Mouse (Mus musculus) inflammation-experienced regulatory T-cells, adult 6 months (primary cell): ENCODE results near the gene Kcnk13. TPM values are rescaled to one million over a fixed set of nuclear protein-coding genes. Genes with fewer than 3 reads are reported as not detected.
A peak's percentile ranks its signal among the peaks of the same experiment; 100 is the strongest.

Experiments used
- ATAC-seq: one replicate; pipeline ENCODE4 v1.8.0; 2017
- polyA plus RNA-seq, 3 experiments: library from polyadenylated mRNA; unstranded; fragments of 100-300 nt; shearing (Covaris generic); gene quantifications; one replicate each; pipeline ENCODE4 v1.2.1; 2017

Kcnk13 gene
- polyA plus RNA-seq, 3 experiments from 2014 or later = not detected

GRCm38 (mm10) chr12:100090750-100091149 is 126.5 kb downstream of the Kcnk13 start:
- no peak for ATAC-seq

DNA sequence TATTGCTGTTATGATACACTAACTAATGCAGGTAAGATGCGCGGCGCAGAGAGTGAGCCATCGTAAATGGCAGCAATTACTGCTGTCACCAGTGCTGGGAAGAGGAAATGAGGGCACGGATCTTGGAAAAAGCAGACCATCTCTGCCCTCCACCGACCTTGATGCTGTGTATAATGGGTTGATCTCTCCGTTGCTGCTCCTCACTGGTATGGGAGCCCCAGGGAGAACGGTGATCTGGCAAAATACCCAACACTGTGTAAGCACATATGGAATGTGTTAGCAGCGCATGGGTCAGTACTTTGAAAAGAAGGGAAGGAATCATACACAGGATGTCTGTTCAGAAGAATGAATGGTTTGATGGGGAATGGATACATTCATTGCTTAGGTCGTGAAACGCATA is 128.7 kb downstream of the Kcnk13 start:
- no peak for ATAC-seq

DNA sequence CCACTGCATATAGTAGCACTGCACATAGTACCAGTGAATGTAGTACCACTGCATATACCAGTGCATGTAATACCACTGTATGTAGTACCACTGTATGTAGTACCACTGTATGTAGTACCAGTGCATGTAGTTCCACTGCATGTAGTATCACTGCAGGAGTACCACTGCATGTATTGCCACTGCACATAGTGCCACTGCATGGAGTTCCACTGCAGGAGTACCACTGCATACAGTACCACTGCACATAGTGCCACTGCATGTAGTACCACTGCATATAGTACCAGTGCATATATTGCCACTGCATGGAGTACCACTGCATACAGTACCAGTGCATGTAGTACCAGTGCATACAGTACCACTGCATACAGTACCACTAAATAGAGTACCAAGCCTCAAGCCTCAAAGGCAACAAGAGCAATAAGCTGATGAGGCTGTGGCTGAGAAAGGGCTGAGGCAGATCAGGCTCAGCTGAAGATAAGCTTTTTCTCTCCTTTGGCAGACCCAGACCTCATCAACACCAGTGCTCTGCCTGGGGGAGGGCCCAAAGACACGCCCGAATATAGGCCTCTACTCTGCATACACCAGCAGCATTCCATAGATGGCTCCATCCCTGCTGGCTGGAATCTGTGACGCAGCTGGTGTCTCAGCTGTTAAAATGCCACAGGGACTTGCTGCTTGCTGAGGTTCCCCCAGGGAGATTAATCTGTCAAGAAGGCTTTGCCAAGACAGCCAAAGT is 135.8 kb downstream of the Kcnk13 start:
- ATAC-seq = no peak

- no peak for ATAC-seq
Measured at GRCm38 (mm10) chr12:100100707-100101030, 136.4 kb downstream of the Kcnk13 start.

DNA sequence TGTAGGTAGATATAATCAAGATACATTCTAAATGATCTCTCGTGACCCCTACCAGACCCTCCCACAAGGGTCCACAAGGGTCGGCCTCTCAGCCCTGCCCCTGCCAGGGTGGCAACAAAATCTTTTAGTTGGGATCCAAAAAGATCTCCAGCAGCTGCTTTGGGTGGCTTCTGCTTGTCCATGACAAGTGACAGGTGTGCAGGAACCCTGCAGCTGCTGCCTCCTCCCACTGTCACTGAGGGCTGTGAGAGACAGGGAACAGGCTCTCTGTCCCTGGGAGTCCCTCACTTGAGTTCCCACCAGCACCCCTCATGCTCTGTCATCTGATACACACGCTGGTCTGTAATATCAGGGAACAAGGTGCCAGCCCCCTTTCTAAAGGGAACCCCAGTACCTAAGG is 137.4 kb downstream of the Kcnk13 start:
- ATAC-seq = no peak

- ATAC-seq = no peak
Measured at GRCm38 (mm10) chr12:100104530-100104929, 140.2 kb downstream of the Kcnk13 start.

- peak; percentile 36 for ATAC-seq
Measured at GRCm38 (mm10) chr12:100106275-100106895, 142.1 kb downstream of the Kcnk13 start.

- no peak for ATAC-seq
Measured at GRCm38 (mm10) chr12:100107436-100107835, 143.1 kb downstream of the Kcnk13 start.

- ATAC-seq = peak; percentile 88
Measured at GRCm38 (mm10) chr12:100109986-100110696, 145.8 kb downstream of the Kcnk13 start, which contains the start of gene Psmc1. Gene Psmc1, plus strand, starts transcription at chr12:100110154.

Other genes starting within 250 kb of the Kcnk13 start
- gene Efcab11, start 80.1 kb upstream of the Kcnk13 start, polyA plus RNA-seq = 1 to 10 TPM in 2 of 3 experiments, under 1 TPM in 1; 0.91 to 3.5 (median 1.4) TPM
- gene Tdp1, start 80.0 kb upstream of the Kcnk13 start, polyA plus RNA-seq = 10 to 100 TPM; 18.1 to 25.6 (median 23.3) TPM
- gene Psmc1, start 145.7 kb downstream of the Kcnk13 start, polyA plus RNA-seq = 100 to 1,000 TPM; 213 to 288 (median 228) TPM
- 10 to 100 TPM; 10.8 to 17.9 (median 15.0) TPM for gene Nrde2, start 195.2 kb downstream of the Kcnk13 start, polyA plus RNA-seq
- 1,000 to 10,000 TPM; 1,310 to 3,387 (median 2,012) TPM for gene Calm1, start 234.9 kb downstream of the Kcnk13 start, polyA plus RNA-seq